ENCODE assay signal across 20 mouse cellular contexts in the genomic region with DNA sequence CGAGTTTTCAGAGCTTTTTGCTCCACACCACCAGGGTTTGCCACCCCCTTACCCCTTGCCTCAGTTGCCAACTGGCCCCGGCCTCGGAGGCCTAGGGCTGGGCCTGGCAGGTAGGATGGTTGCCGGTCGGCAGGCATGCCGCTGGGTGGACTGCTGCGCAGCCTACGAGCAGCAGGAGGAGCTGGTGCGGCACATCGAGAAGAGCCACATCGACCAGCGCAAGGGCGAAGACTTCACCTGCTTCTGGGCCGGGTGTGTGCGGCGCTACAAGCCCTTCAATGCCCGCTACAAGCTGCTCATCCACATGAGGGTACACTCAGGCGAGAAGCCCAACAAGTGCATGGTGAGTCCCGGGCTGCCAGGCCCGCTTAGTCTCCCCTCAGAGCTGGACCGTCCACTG.
DNase-seq lines count a peak whose midpoint lies in the region; ATAC-seq and TF ChIP-seq lines count a peak whose summit lies in the region.
"Had no signal": no experiment of that assay in that cellular context is flagged by ENCODE, and none has a peak within 500 bp of the region (broad histone marks: within the 10 kb centered on the region; RNA-seq: fewer than 3 reads in every experiment).

No protein-coding gene starts in this region.

- H3K36me3 ChIP-seq in forebrain, postnatal 0 days (ENCODE audit: insufficient read depth) = no peaks in the 10 kb centered on the region
- no peaks in the 10 kb centered on the region for H3K36me3 ChIP-seq in forebrain, embryonic 13.5 days (ENCODE audit: poor library complexity, severe bottlenecking)
- H3K36me3 ChIP-seq in embryonic facial prominence, embryonic 10.5 days (replicated peaks) = no peaks in the 10 kb centered on the region
- H3K36me3 ChIP-seq in midbrain, embryonic 13.5 days = no peaks in the 10 kb centered on the region
- H3K36me3 ChIP-seq in neural tube, embryonic 15.5 days = no peaks in the 10 kb centered on the region
- H3K36me3 ChIP-seq: hindbrain, embryonic 15.5 days; limb, embryonic 12.5 days; liver, embryonic 15.5 days; midbrain, embryonic 12.5 days had no signal

- no peak overlapping the region for H3K4me2 ChIP-seq in forebrain, postnatal 0 days (ENCODE audit: low read depth)
- H3K4me2 ChIP-seq in forebrain, embryonic 13.5 days = no peak overlapping the region
- no peak overlapping the region for H3K4me2 ChIP-seq in midbrain, embryonic 13.5 days (replicated peaks)
- no peak overlapping the region for H3K4me2 ChIP-seq in neural tube, embryonic 15.5 days
- H3K4me2 ChIP-seq: hindbrain, embryonic 15.5 days; limb, embryonic 12.5 days; liver, embryonic 15.5 days; midbrain, embryonic 12.5 days had no signal

- DNase-seq in forebrain, postnatal 0 days = no peak
- no peak for DNase-seq in layer of hippocampus, adult 2 months (ENCODE audit: low spot score in 2 of 2)
- DNase-seq in layer of hippocampus, adult 18-20 months (ENCODE audit: low spot score in 2 of 2) = no peak
- DNase-seq in embryonic facial prominence, embryonic 10.5 days (ENCODE audit: low spot score) = peak; percentile 44
- no peak for DNase-seq in adrenal gland, postnatal 10 days
- DNase-seq: adrenal gland, postnatal 36 days; cerebellum, adult 9-10 months; gastrocnemius, postnatal 25 days; kidney, adult 8-10 months; lung, postnatal 36 days; thymus, postnatal 25 days had no signal

- peak; percentile 41 for TF ChIP-seq CTCF in forebrain, postnatal 0 days (IDR thresholded peaks at IDR 0.05; ENCODE audit: low read depth)
- TF ChIP-seq CTCF in layer of hippocampus, adult 2 months (conservative IDR thresholded peaks at IDR 0.05) = peak; percentile 40

- no peak overlapping the region for H3K9ac ChIP-seq in forebrain, postnatal 0 days
- no peak overlapping the region for H3K9ac ChIP-seq in forebrain, embryonic 13.5 days
- H3K9ac ChIP-seq in midbrain, embryonic 13.5 days (replicated peaks) = no peak overlapping the region
- H3K9ac ChIP-seq in neural tube, embryonic 15.5 days (replicated peaks) = no peak overlapping the region
- H3K9ac ChIP-seq: hindbrain, embryonic 15.5 days; limb, embryonic 12.5 days; liver, embryonic 15.5 days; midbrain, embryonic 12.5 days had no signal

- no peak overlapping the region for H3K27ac ChIP-seq in forebrain, postnatal 0 days (ENCODE audit: low read depth, low read length)
- no peak overlapping the region for H3K27ac ChIP-seq in forebrain, embryonic 13.5 days
- no peak overlapping the region for H3K27ac ChIP-seq in layer of hippocampus, adult 2 months
- H3K27ac ChIP-seq in embryonic facial prominence, embryonic 10.5 days (replicated peaks) = peak overlapping the region; percentile 54; the same call in 1 of the 2 replicates
- H3K27ac ChIP-seq in midbrain, embryonic 13.5 days = no peak overlapping the region
- no peak overlapping the region for H3K27ac ChIP-seq in neural tube, embryonic 15.5 days (replicated peaks)
- H3K27ac ChIP-seq: hindbrain, embryonic 15.5 days; limb, embryonic 12.5 days; liver, embryonic 15.5 days; midbrain, embryonic 12.5 days had no signal

- H3K4me1 ChIP-seq in forebrain, postnatal 0 days (ENCODE audit: insufficient read depth) = no peaks in the 10 kb centered on the region
- H3K4me1 ChIP-seq in forebrain, embryonic 13.5 days = peaks cover 14% of the 10 kb centered on the region
- H3K4me1 ChIP-seq in embryonic facial prominence, embryonic 10.5 days = peaks cover 73% of the 10 kb centered on the region
- peaks cover 26% of the 10 kb centered on the region for H3K4me1 ChIP-seq in midbrain, embryonic 13.5 days (replicated peaks)
- peaks cover 26% of the 10 kb centered on the region for H3K4me1 ChIP-seq in neural tube, embryonic 15.5 days

- no peaks in the 10 kb centered on the region for H3K9me3 ChIP-seq in forebrain, postnatal 0 days (ENCODE audit: low read length)
- H3K9me3 ChIP-seq in forebrain, embryonic 13.5 days (replicated peaks) = no peaks in the 10 kb centered on the region
- no peaks in the 10 kb centered on the region for H3K9me3 ChIP-seq in embryonic facial prominence, embryonic 10.5 days
- H3K9me3 ChIP-seq in midbrain, embryonic 13.5 days = no peaks in the 10 kb centered on the region
- no peaks in the 10 kb centered on the region for H3K9me3 ChIP-seq in neural tube, embryonic 15.5 days (replicated peaks)
- H3K9me3 ChIP-seq: hindbrain, embryonic 15.5 days; limb, embryonic 12.5 days; liver, embryonic 15.5 days; midbrain, embryonic 12.5 days had no signal

- no peaks in the 10 kb centered on the region for H3K27me3 ChIP-seq in forebrain, postnatal 0 days (ENCODE audit: insufficient read depth, low read length)
- no peaks in the 10 kb centered on the region for H3K27me3 ChIP-seq in forebrain, embryonic 13.5 days
- H3K27me3 ChIP-seq in embryonic facial prominence, embryonic 10.5 days (replicated peaks; ENCODE audit: low read depth, poor library complexity, severe bottlenecking) = peaks cover 53% of the 10 kb centered on the region
- peaks cover 25% of the 10 kb centered on the region for H3K27me3 ChIP-seq in midbrain, embryonic 13.5 days
- H3K27me3 ChIP-seq in neural tube, embryonic 15.5 days (replicated peaks) = no peaks in the 10 kb centered on the region
- H3K27me3 ChIP-seq: hindbrain, embryonic 15.5 days; Patski had no signal

- H3K4me3 ChIP-seq in forebrain, postnatal 0 days (ENCODE audit: low read depth, low read length) = no peak overlapping the region
- no peak overlapping the region for H3K4me3 ChIP-seq in forebrain, embryonic 13.5 days
- no peak overlapping the region for H3K4me3 ChIP-seq in layer of hippocampus, adult 2 months
- no peak overlapping the region for H3K4me3 ChIP-seq in embryonic facial prominence, embryonic 10.5 days
- no peak overlapping the region for H3K4me3 ChIP-seq in midbrain, embryonic 13.5 days (replicated peaks)
- H3K4me3 ChIP-seq in neural tube, embryonic 15.5 days (replicated peaks) = no peak overlapping the region
- H3K4me3 ChIP-seq: hindbrain, embryonic 15.5 days; limb, embryonic 12.5 days; liver, embryonic 15.5 days; midbrain, embryonic 12.5 days had no signal

- ATAC-seq in forebrain, postnatal 0 days = peak; percentile 36; the same call in 1 of the 2 replicates
- ATAC-seq in forebrain, embryonic 13.5 days = no peak
- peak; percentile 46; the same call in 1 of the 2 replicates for ATAC-seq in midbrain, embryonic 13.5 days
- ATAC-seq in neural tube, embryonic 15.5 days (ENCODE audit: low FRiP score) = no peak
- ATAC-seq: activated CD4-positive, CD25-positive, alpha-beta regulatory T cell, adult 4 months; Patski had no signal

- 59% methylated on average over 21 of the region's 21 CpGs for WGBS in forebrain, postnatal 0 days
- WGBS in forebrain, embryonic 13.5 days = 66% methylated on average over 21 of the region's 21 CpGs
- WGBS in embryonic facial prominence, embryonic 10.5 days = 72% methylated on average over 21 of the region's 21 CpGs
- WGBS in midbrain, embryonic 13.5 days = 67% methylated on average over 21 of the region's 21 CpGs
- whole genome bisulfite sequencing in neural tube, embryonic 15.5 days = 77% methylated on average over 18 of the region's 21 CpGs

Comparison
In these comparisons a context has a peak if more than half of its experiments do, and no peak if none do; other contexts are left out.
1. ATAC-seq: peak in forebrain, postnatal 0 days (single experiment) and midbrain, embryonic 13.5 days (single experiment); none in forebrain, embryonic 13.5 days (single experiment) and neural tube, embryonic 15.5 days (single experiment).